Mouse (Mus musculus) cerebellum, postnatal 36 days (tissue): ENCODE data around the gene Tsnax.

Experiments used
- DNase-seq, 2 experiments: peaks; one replicate each; pipeline ENCODE4 v3.0.0; 2021 to 2022; ENCODE audit warnings: mixed read lengths in 2 of 2

The Tsnax gene

GRCm38 (mm10) chr8:125012695-125013627, at the start of gene Tsnax:
Tsnax (plus strand) TSS chr8:125012997.
- peak; percentile 89 to 93 for DNase-seq

GRCm38 (mm10) chr8:124963246-124963645, 49.6 kb upstream of the Tsnax start:
- no peak for DNase-seq

GRCm38 (mm10) chr8:124964966-124965365, 47.8 kb upstream of the Tsnax start:
- no peak for DNase-seq

- no peak for DNase-seq
Measured at GRCm38 (mm10) chr8:124970312-124970933, 42.4 kb upstream of the Tsnax start.

- DNase-seq, result no peak
Measured at GRCm38 (mm10) chr8:124973221-124973620, 39.6 kb upstream of the Tsnax start.

- no peak for DNase-seq
Measured at GRCm38 (mm10) chr8:124974254-124974653, 38.5 kb upstream of the Tsnax start.

GRCm38 (mm10) chr8:124976211-124976610, 36.6 kb upstream of the Tsnax start:
- no peak for DNase-seq

GRCm38 (mm10) chr8:124978026-124978425, 34.8 kb upstream of the Tsnax start:
- DNase-seq, result no peak

- DNase-seq, result no peak
Measured at GRCm38 (mm10) chr8:124980036-124980435, 32.8 kb upstream of the Tsnax start.

- DNase-seq, result no peak
Measured at GRCm38 (mm10) chr8:124980828-124981227, 32.0 kb upstream of the Tsnax start.

GRCm38 (mm10) chr8:124990923-124991667, 21.7 kb upstream of the Tsnax start:
- DNase-seq, result no peak

GRCm38 (mm10) chr8:124991668-124991926, 21.2 kb upstream of the Tsnax start:
- no peak for DNase-seq

GRCm38 (mm10) chr8:124995776-124996175, 17.0 kb upstream of the Tsnax start:
- no peak for DNase-seq

GRCm38 (mm10) chr8:125024085-125024484, 11.3 kb downstream of the Tsnax start:
- DNase-seq, result no peak

GRCm38 (mm10) chr8:125027211-125027610, 14.4 kb downstream of the Tsnax start:
- no peak for DNase-seq

GRCm38 (mm10) chr8:125028841-125029240, 16.0 kb downstream of the Tsnax start:
- no peak for DNase-seq

GRCm38 (mm10) chr8:125031276-125031675, 18.5 kb downstream of the Tsnax start:
- no peak for DNase-seq

- DNase-seq, result peak; percentile 85 to 87
Measured at GRCm38 (mm10) chr8:125034669-125035068, 21.9 kb downstream of the Tsnax start.

- no peak for DNase-seq
Measured at GRCm38 (mm10) chr8:125037081-125037480, 24.3 kb downstream of the Tsnax start.

- no peak for DNase-seq
Measured at GRCm38 (mm10) chr8:125038731-125039130, 25.9 kb downstream of the Tsnax start.

GRCm38 (mm10) chr8:125040587-125041375, 28.0 kb downstream of the Tsnax start:
- DNase-seq, result no peak

GRCm38 (mm10) chr8:125041496-125041895, 28.7 kb downstream of the Tsnax start:
- DNase-seq, result no peak

- no peak for DNase-seq
Measured at GRCm38 (mm10) chr8:125043394-125043793, 30.6 kb downstream of the Tsnax start.
